Mouse (Mus musculus): Measurements from ENCODE around the gene 3425401B19Rik. TPM values are rescaled to one million over a fixed set of nuclear protein-coding genes. Genes with fewer than 3 reads are reported as not detected.

3425401B19Rik gene
- polyA plus RNA-seq, 1 experiment from 2014 or later = 0.09 TPM

DNA sequence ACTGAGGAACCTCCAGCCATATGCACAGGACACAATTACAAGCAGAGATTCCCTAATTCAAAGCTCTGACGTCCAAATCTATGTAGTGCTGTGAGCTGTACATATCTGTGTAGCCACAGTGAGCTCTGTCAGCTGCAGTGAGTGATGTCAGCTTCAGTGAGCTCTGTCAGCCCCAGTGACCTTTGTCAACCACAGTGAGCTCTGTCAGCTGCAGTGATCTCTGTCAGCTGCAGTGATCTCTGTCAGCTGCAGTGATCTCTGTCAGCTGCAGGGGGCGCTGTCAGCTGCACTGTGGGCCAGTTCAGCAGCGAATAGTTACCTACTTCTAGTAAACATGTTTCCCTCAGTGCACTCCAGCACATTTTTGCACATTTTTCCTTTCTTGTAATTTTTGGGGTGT lies 75.7 kb downstream of the 3425401B19Rik start:
- WGBS = 35% methylated on average over 3 of the region's 3 CpGs
- Histone ChIP-seq H3K27ac (replicated peaks; ENCODE audit: low read depth, low read length) (no peak overlapping the region), H3K4me2 (ENCODE audit: low read depth, severe bottlenecking) (no peak overlapping the region), H3K9me3 (ENCODE audit: control insufficient read depth, low read length) (no peaks in the 10 kb centered on the region), H3K36me3 (ENCODE audit: control insufficient read depth, insufficient read depth, low read length) (no peaks in the 10 kb centered on the region), H3K27me3 (ENCODE audit: control insufficient read depth, insufficient read depth, low read length) (no peaks in the 10 kb centered on the region), H3K4me1 (ENCODE audit: control insufficient read depth, insufficient read depth, low read length) (no peaks in the 10 kb centered on the region), H3K4me3 (ENCODE audit: low read depth, low read length) (no peak overlapping the region), H3K9ac (ENCODE audit: low read length) (no peak overlapping the region)
- DNase-seq (ENCODE audit: low spot score) = peak; percentile 37
- no peak for ATAC-seq (ENCODE audit: insufficient number of reproducible peaks, low FRiP score, low TSS enrichment, low read depth)

Other genes starting within 250 kb of the 3425401B19Rik start
- gene Slc18a3, start 220.4 kb downstream of the 3425401B19Rik start, polyA plus RNA-seq (2014; fragmentation: Nextera tagmentation; extraction: Ambion mirVana) = 0.08 TPM in 1 of 2 replicates, not detected in the other
- gene Chat, start 219.3 kb downstream of the 3425401B19Rik start, polyA plus RNA-seq (2014; fragmentation: Nextera tagmentation; extraction: Ambion mirVana) = not detected in 2 replicates
- gene Ercc6, start 171.8 kb downstream of the 3425401B19Rik start, polyA plus RNA-seq (2014; fragmentation: Nextera tagmentation; extraction: Ambion mirVana) = 26.5 and 28.2 TPM in 2 replicates
- 0.16 TPM in 1 of 2 replicates, not detected in the other for gene Prrxl1, start 85.9 kb downstream of the 3425401B19Rik start, polyA plus RNA-seq (2014; fragmentation: Nextera tagmentation; extraction: Ambion mirVana)
- gene Tmem273, start 100.7 kb upstream of the 3425401B19Rik start, polyA plus RNA-seq (2014; fragmentation: Nextera tagmentation; extraction: Ambion mirVana) = 0.25 TPM in 1 of 2 replicates, not detected in the other
- not detected in 2 replicates for gene Fam170b, start 148.7 kb upstream of the 3425401B19Rik start, polyA plus RNA-seq (2014; fragmentation: Nextera tagmentation; extraction: Ambion mirVana)
- gene Vstm4, start 171.5 kb upstream of the 3425401B19Rik start, polyA plus RNA-seq (2014; fragmentation: Nextera tagmentation; extraction: Ambion mirVana) = 2.1 and 2.7 TPM in 2 replicates

Data from limb, embryonic 11.5 days (tissue).